Mouse (Mus musculus) ovary, adult 2 months (tissue): ENCODE data around the gene Fcho2. TPM values are rescaled to one million over a fixed set of nuclear protein-coding genes. Genes with fewer than 3 reads are reported as not detected.

Experiments used
- polyA plus RNA-seq: library from polyadenylated mRNA; depleted of rRNA; stranded (reverse); fragments of >200 nt; gene quantifications from 2 replicates; pipeline ENCODE4 v1.2.3, GENCODE M21; 2012; rRNA removed

Fcho2 gene
- polyA plus RNA-seq, result 7.0 and 10.3 TPM in 2 replicates

GRCm38 (mm10) chr13:98815147-98815785 lies at the start of gene Fcho2:
TSS of gene Fcho2 (minus strand) at chr13:98815449.

DNA sequence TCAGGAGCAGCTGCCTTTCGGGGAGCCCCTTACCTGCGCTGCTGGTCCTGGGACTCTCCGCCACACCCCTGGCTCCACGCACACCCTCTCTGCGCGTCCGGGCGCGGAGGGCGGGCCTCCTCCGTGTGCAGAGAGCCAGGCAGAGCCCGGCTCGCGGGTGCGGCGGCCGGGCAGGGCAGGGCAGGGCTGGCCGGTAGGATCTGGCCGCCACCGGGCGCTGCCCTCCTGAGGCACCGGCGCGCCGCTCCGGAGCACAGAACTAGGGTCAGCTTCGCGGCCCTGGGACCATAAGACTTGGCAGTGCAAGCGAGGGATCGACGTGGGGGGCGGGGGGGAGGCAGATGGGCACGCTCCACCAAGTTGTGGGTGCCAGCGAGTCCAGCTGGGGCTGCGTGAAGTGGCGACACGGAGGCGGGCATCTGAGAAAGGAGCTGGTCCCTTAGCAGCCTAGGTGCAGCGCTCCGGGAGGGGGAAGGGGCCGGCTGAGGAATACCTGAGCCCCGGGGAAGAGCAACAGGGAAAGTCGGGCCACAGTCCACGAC lies 120.4 kb downstream of the Fcho2 start, which contains the start of gene Tmem171:
Tmem171 (minus strand) TSS at position 62 of the 542 bp plus-strand sequence.

Other genes starting within 250 kb of the Fcho2 start
- 0.41 and 0.47 TPM in 2 replicates for gene Tmem174, start 178.0 kb downstream of the Fcho2 start, polyA plus RNA-seq
- 15.7 and 20.1 TPM in 2 replicates for gene Tmem171, start 120.6 kb downstream of the Fcho2 start, polyA plus RNA-seq
- 18.4 and 28.6 TPM in 2 replicates for gene Tnpo1, start 110.9 kb upstream of the Fcho2 start, polyA plus RNA-seq
- not detected in 2 replicates for gene 1700024P04Rik, start 169.1 kb upstream of the Fcho2 start, polyA plus RNA-seq